Mouse (Mus musculus) kidney, embryonic 14.5 days (tissue): Measurements from ENCODE around the gene Lyrm9. TPM values are rescaled to one million over a fixed set of nuclear protein-coding genes. Genes with fewer than 3 reads are reported as not detected.
A peak's percentile ranks its signal among the peaks of the same experiment; 100 is the strongest.

Experiments
- ATAC-seq: fragments of 200-750 bp; cut with Nextera tagmentation; 2 replicates; pipeline ENCODE4 v1.8.0; 2017; ENCODE audit warnings: moderate number of reproducible peaks, mild to moderate bottlenecking, moderate TSS enrichment, moderate library complexity; ENCODE audit not compliant: low FRiP score, low TSS enrichment
- H3K27ac ChIP-seq: fragments of 300-500 bp; sonication (generic); 2 replicates; pipeline ENCODE4 v1.5.1; 2014; ENCODE audit warnings: low read depth, mild to moderate bottlenecking, low read length, moderate library complexity, mixed read lengths
- H3K27me3 ChIP-seq: fragments of 300-500 bp; sonication (generic); 2 replicates; pipeline ENCODE4 v1.6.1; 2014; ENCODE audit warnings: mild to moderate bottlenecking, low read length; ENCODE audit not compliant: control insufficient read depth, insufficient read depth
- H3K36me3 ChIP-seq: fragments of 300-500 bp; sonication (generic); 2 replicates; pipeline ENCODE4 v1.6.1; 2014; ENCODE audit warnings: low read length, mixed read lengths; ENCODE audit not compliant: control insufficient read depth, insufficient read depth
- H3K4me1 ChIP-seq: fragments of 300-500 bp; sonication (generic); 2 replicates; pipeline ENCODE4 v1.6.1; 2014; ENCODE audit warnings: low read length, mixed read lengths; ENCODE audit not compliant: control insufficient read depth, insufficient read depth
- H3K4me2 ChIP-seq: fragments of 300-500 bp; sonication (generic); replicated peaks from 2 replicates; pipeline ENCODE4 v1.6.1; 2014; ENCODE audit warnings: low read depth, mild to moderate bottlenecking, low read length
- H3K4me3 ChIP-seq: fragments of 300-500 bp; sonication (generic); 2 replicates; pipeline ENCODE4 v1.5.1; 2014; ENCODE audit warnings: mild to moderate bottlenecking, low read length
- H3K9ac ChIP-seq: fragments of 300-500 bp; sonication (generic); 2 replicates; pipeline ENCODE4 v1.6.1; 2014; ENCODE audit warnings: low read depth, mild to moderate bottlenecking, low read length, moderate library complexity
- H3K9me3 ChIP-seq: fragments of 300-500 bp; sonication (generic); 2 replicates; pipeline ENCODE4 v1.6.1; 2016; ENCODE audit warnings: low read length; ENCODE audit not compliant: control insufficient read depth
- WGBS: fragments of 180-500 bp; shearing (Covaris S2); extraction: QIAGEN DNeasy Blood & Tissue Kit; methylation state at CpG from one replicate; pipeline ENCODE4 v1.1.7; 2014; 5-methylcytosine and 5-hydroxymethylcytosine counted together
- polyA plus RNA-seq: library from polyadenylated mRNA; unstranded; fragments of >200 nt; fragmentation: Nextera tagmentation; extraction: Ambion mirVana; gene quantifications from 2 replicates; pipeline ENCODE4 v1.2.1, GENCODE M21; 2014

Lyrm9 gene
- 23.3 and 25.5 TPM in 2 replicates for polyA plus RNA-seq

GRCm38 (mm10) chr11:78826442-78827013 lies at the start of gene Lyrm9:
Gene Lyrm9 (plus strand): TSS chr11:78826584.
- peak; percentile 75 for ATAC-seq
- under 1% methylated on average over 51 of the region's 51 CpGs for WGBS
- Histone ChIP-seq H3K4me1 (peaks cover 24% of the 10 kb centered on the region; the same call in 1 of the 2 replicates), H3K4me3 (peak within 1 kb of the TSS; percentile 67), H3K4me2 (peak within 1 kb of the TSS; percentile 85), H3K36me3 (no peaks in the 10 kb centered on the region), H3K9ac (peak within 1 kb of the TSS; percentile 73), H3K9me3 (no peaks in the 10 kb centered on the region), H3K27me3 (no peaks in the 10 kb centered on the region), H3K27ac (peak within 1 kb of the TSS; percentile 38; the same call in 1 of the 2 replicates)

GRCm38 (mm10) chr11:78777851-78778680 lies 48.3 kb upstream of the Lyrm9 start:
- H3K4me3 ChIP-seq, result no peak overlapping the region
- H3K4me1 ChIP-seq, result no peaks in the 10 kb centered on the region
- H3K4me2 ChIP-seq, result no peak overlapping the region
- no peak for ATAC-seq
- no peak overlapping the region for H3K27ac ChIP-seq
- H3K9me3 ChIP-seq, result no peaks in the 10 kb centered on the region
- WGBS, result 55% methylated on average over 10 of the region's 10 CpGs
- no peak overlapping the region for H3K9ac ChIP-seq
- no peaks in the 10 kb centered on the region for H3K36me3 ChIP-seq
- H3K27me3 ChIP-seq, result no peaks in the 10 kb centered on the region

DNA sequence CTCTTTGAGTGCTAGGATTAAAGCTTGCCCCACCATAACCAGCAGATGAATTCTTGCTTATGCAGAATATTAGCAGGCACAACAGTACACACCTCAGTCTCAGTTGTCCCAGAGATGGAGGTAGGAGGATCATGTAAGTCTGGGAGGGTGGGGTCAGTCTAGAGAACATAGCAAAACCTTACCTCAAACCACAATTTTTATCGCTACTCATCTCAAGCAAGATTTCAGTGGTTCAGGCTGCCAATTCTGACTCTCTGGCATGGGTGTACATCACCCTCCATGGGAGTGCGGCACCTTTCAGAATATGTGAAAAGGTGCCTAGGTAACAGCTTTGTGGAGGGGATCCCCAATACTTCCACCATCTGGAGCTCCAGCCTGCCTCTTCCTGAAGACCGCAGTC lies 46.4 kb upstream of the Lyrm9 start:
- Histone ChIP-seq H3K36me3 (no peaks in the 10 kb centered on the region), H3K27me3 (no peaks in the 10 kb centered on the region), H3K9me3 (no peaks in the 10 kb centered on the region), H3K4me1 (no peaks in the 10 kb centered on the region), H3K27ac (no peak overlapping the region), H3K4me3 (no peak overlapping the region), H3K9ac (no peak overlapping the region), H3K4me2 (no peak overlapping the region)
- ATAC-seq, result no peak
- 97% methylated on average over 3 of the region's 3 CpGs for WGBS

- Histone ChIP-seq H3K36me3 (no peaks in the 10 kb centered on the region), H3K4me1 (no peaks in the 10 kb centered on the region), H3K27me3 (no peaks in the 10 kb centered on the region), H3K9me3 (no peaks in the 10 kb centered on the region), H3K4me2 (no peak overlapping the region), H3K9ac (no peak overlapping the region), H3K4me3 (no peak overlapping the region), H3K27ac (no peak overlapping the region)
- 73% methylated on average over 3 of the region's 3 CpGs for WGBS
- no peak for ATAC-seq
Observed at GRCm38 (mm10) chr11:78780571-78780970, 45.8 kb upstream of the Lyrm9 start.

- Histone ChIP-seq H3K4me3 (no peak overlapping the region), H3K36me3 (no peaks in the 10 kb centered on the region), H3K4me2 (no peak overlapping the region), H3K27me3 (no peaks in the 10 kb centered on the region), H3K4me1 (no peaks in the 10 kb centered on the region), H3K9ac (no peak overlapping the region), H3K9me3 (no peaks in the 10 kb centered on the region), H3K27ac (no peak overlapping the region)
- ATAC-seq, result no peak
- 72% methylated on average over 5 of the region's 5 CpGs for WGBS
Observed at GRCm38 (mm10) chr11:78782326-78782725, 44.1 kb upstream of the Lyrm9 start.

GRCm38 (mm10) chr11:78782791-78783347 lies 43.5 kb upstream of the Lyrm9 start:
- no peaks in the 10 kb centered on the region for H3K27me3 ChIP-seq
- no peak for ATAC-seq
- H3K9me3 ChIP-seq, result no peaks in the 10 kb centered on the region
- no peaks in the 10 kb centered on the region for H3K4me1 ChIP-seq
- H3K4me3 ChIP-seq, result no peak overlapping the region
- no peak overlapping the region for H3K9ac ChIP-seq
- H3K27ac ChIP-seq, result no peak overlapping the region
- no peak overlapping the region for H3K4me2 ChIP-seq
- no peaks in the 10 kb centered on the region for H3K36me3 ChIP-seq
- WGBS, result 61% methylated on average over 9 of the region's 9 CpGs

DNA sequence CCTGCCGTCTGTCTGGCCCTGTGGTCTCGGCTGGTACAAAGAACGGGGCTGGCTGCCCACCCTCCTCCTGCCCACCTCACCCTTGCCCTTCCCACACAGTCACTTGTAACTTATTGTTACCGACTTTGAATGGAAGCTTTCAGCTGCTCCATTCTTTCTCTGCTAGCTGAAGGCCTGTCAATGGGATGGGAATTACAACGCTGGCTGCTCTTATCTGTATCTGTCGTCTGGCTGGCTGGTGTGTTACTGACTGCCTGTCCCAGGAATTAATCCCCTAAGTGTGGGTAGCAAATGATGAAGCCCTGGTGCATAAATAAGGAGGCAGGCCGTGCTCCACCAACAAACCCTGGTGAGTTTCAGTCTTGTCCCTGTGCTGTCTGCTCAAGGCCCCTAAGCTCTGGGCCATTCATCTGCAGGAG lies 40.4 kb upstream of the Lyrm9 start:
- Histone ChIP-seq H3K9me3 (no peaks in the 10 kb centered on the region), H3K27me3 (no peaks in the 10 kb centered on the region), H3K4me3 (no peak overlapping the region), H3K9ac (no peak overlapping the region), H3K27ac (no peak overlapping the region), H3K4me1 (peaks cover 3% of the 10 kb centered on the region; the same call in 1 of the 2 replicates), H3K4me2 (no peak overlapping the region), H3K36me3 (no peaks in the 10 kb centered on the region)
- 56% methylated on average over 7 of the region's 7 CpGs for WGBS
- no peak for ATAC-seq

GRCm38 (mm10) chr11:78789370-78790060 lies 36.9 kb upstream of the Lyrm9 start:
- WGBS, result 88% methylated on average over 11 of the region's 11 CpGs
- H3K4me1 ChIP-seq, result peaks cover 15% of the 10 kb centered on the region
- no peak overlapping the region for H3K4me3 ChIP-seq
- no peak overlapping the region for H3K9ac ChIP-seq
- no peaks in the 10 kb centered on the region for H3K36me3 ChIP-seq
- H3K27me3 ChIP-seq, result no peaks in the 10 kb centered on the region
- no peaks in the 10 kb centered on the region for H3K9me3 ChIP-seq
- no peak overlapping the region for H3K27ac ChIP-seq
- H3K4me2 ChIP-seq, result no peak overlapping the region
- ATAC-seq, result no peak
